Mouse (Mus musculus) ovary, postnatal 14 days (tissue): ENCODE results near the gene Msrb3.

Experiments used
- DNase-seq: peaks from one replicate; pipeline ENCODE4 v3.0.0; 2022; ENCODE audit warnings: low spot score

Msrb3 gene

GRCm38 (mm10) chr10:120898357-120898756 lies 544 bp downstream of the Msrb3 start:
- no peak for DNase-seq

- DNase-seq = no peak
These were observed 3.0 kb downstream of the Msrb3 start for GRCm38 (mm10) chr10:120895899-120896289.

- DNase-seq = no peak
These were observed 3.7 kb downstream of the Msrb3 start for GRCm38 (mm10) chr10:120894978-120895898.

- no peak for DNase-seq
These were observed 5.0 kb downstream of the Msrb3 start for GRCm38 (mm10) chr10:120893938-120894337.

GRCm38 (mm10) chr10:120891131-120891530 lies 7.8 kb downstream of the Msrb3 start:
- DNase-seq = no peak

- DNase-seq = no peak
These were observed 8.3 kb downstream of the Msrb3 start for GRCm38 (mm10) chr10:120890592-120890991.

GRCm38 (mm10) chr10:120888531-120888930 lies 10.4 kb downstream of the Msrb3 start:
- no peak for DNase-seq

GRCm38 (mm10) chr10:120884220-120884619 lies 14.7 kb downstream of the Msrb3 start:
- DNase-seq = no peak

- no peak for DNase-seq
These were observed 15.2 kb downstream of the Msrb3 start for GRCm38 (mm10) chr10:120883732-120884131.

- DNase-seq = no peak
These were observed 15.9 kb downstream of the Msrb3 start for GRCm38 (mm10) chr10:120883069-120883415.

GRCm38 (mm10) chr10:120882347-120883068 lies 16.4 kb downstream of the Msrb3 start:
- DNase-seq = no peak

GRCm38 (mm10) chr10:120876549-120877270 lies 22.2 kb downstream of the Msrb3 start:
- no peak for DNase-seq

- peak; percentile 89 for DNase-seq
These were observed 23.0 kb downstream of the Msrb3 start for GRCm38 (mm10) chr10:120875672-120876463.

- no peak for DNase-seq
These were observed 24.6 kb downstream of the Msrb3 start for GRCm38 (mm10) chr10:120874261-120874660.

GRCm38 (mm10) chr10:120873646-120874201 lies 25.2 kb downstream of the Msrb3 start:
- no peak for DNase-seq

- DNase-seq = no peak
These were observed 26.4 kb downstream of the Msrb3 start for GRCm38 (mm10) chr10:120872483-120872862.

GRCm38 (mm10) chr10:120871630-120872482 lies 27.0 kb downstream of the Msrb3 start:
- DNase-seq = no peak

- DNase-seq = no peak
These were observed 27.8 kb downstream of the Msrb3 start for GRCm38 (mm10) chr10:120871096-120871495.

GRCm38 (mm10) chr10:120869241-120869775 lies 29.6 kb downstream of the Msrb3 start:
- DNase-seq = no peak

GRCm38 (mm10) chr10:120864446-120864845 lies 34.5 kb downstream of the Msrb3 start:
- DNase-seq = no peak
